Mouse (Mus musculus) embryonic fibroblast, embryonic 13.5 days (primary cell): ENCODE data around the gene Clec2h. TPM values are rescaled to one million over a fixed set of nuclear protein-coding genes. Genes with fewer than 3 reads are reported as not detected.
"Not testable (repeated sequence)": the region's sequence is repeated elsewhere in the genome, so short reads cannot be mapped to it uniquely, and the experiment has no call there.

Experiments used
- H3K27ac ChIP-seq: 2 replicates; pipeline ENCODE4 v1.5.1; 2012; ENCODE audit warnings: low read length, control low read depth, inconsistent platforms; ENCODE audit not compliant: insufficient read depth
- H3K4me1 ChIP-seq: 2 replicates; pipeline ENCODE4 v1.6.1; 2011; ENCODE audit warnings: low read length; ENCODE audit not compliant: control insufficient read depth, insufficient read depth
- H3K4me3 ChIP-seq: 2 replicates; pipeline ENCODE4 v1.5.1; 2011; ENCODE audit warnings: mild to moderate bottlenecking, control low read depth, low read length; ENCODE audit not compliant: insufficient read depth
- CTCF ChIP-seq: IDR thresholded peaks from 2 replicates; pipeline ENCODE4 v1.5.1; 2011; ENCODE audit warnings: mild to moderate bottlenecking, control low read depth, low read length, moderate library complexity, borderline replicate concordance; ENCODE audit not compliant: insufficient read depth
- POLR2A ChIP-seq: IDR thresholded peaks from 2 replicates; pipeline ENCODE4 v1.6.1; 2011; ENCODE audit warnings: low read depth, mild to moderate bottlenecking, control low read depth, low read length, moderate library complexity
- polyA plus RNA-seq: library from polyadenylated mRNA; stranded (reverse); fragments of >200 nt; gene quantifications from 2 replicates; pipeline ENCODE4 v1.2.4, GENCODE M21; 2011; ENCODE audit warnings: low read depth; ENCODE audit not compliant: missing spikeins, insufficient read length

Gene Clec2h
- not detected in 2 replicates for polyA plus RNA-seq

DNA sequence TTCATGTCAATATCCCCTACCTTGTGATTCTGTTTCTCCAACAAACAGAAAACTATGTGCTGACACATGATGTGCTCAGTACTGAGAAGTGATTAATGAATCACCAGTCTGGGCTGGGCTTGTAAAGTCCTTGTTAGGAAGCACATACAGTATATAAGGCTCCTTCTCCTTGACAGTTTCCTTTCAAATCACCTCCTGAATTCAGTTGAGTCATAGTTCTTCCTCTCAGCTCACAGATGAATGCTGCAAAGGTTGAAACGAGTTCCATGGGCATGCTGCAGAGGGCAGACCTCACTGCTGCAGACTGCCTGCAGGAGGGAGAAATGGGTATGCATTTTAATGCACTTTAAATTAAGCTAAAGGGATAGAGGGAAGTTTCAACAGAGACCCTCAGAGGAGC is at the start of gene Clec2h:
TSS of gene Clec2h (plus strand) at position 180 of the 400 bp plus-strand sequence.
- no peaks in the 10 kb centered on the region for H3K4me1 ChIP-seq
- TF ChIP-seq POLR2A (no peak), CTCF (peak; percentile 56; the same call in 1 of the 2 replicates)
- no peak within 1 kb of the TSS for H3K27ac ChIP-seq
- no peak within 1 kb of the TSS for H3K4me3 ChIP-seq

DNA sequence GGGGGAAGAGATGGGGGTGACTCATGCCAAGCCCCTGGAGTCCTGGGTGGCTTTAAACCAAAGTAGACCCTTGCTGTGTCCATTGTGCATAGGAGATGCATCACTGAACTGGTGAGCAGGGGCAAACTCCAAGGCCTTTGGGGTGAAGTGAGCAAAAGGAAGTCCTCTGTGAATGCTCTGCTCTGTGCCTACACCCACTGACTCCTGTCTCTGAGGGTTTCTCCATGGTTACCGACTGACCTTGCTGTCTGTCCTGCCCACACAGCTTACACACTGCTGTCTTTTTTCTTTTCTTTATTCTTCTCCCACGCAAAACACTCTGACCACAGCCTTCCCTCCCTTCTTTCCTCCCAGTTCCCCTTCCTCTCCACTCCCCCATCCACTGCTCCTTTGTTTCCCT is 39.5 kb upstream of the Clec2h start:
- Histone ChIP-seq H3K4me3 (no peak overlapping the region), H3K27ac (no peak overlapping the region), H3K4me1 (no peaks in the 10 kb centered on the region)
- TF ChIP-seq POLR2A (no peak), CTCF (no peak)

DNA sequence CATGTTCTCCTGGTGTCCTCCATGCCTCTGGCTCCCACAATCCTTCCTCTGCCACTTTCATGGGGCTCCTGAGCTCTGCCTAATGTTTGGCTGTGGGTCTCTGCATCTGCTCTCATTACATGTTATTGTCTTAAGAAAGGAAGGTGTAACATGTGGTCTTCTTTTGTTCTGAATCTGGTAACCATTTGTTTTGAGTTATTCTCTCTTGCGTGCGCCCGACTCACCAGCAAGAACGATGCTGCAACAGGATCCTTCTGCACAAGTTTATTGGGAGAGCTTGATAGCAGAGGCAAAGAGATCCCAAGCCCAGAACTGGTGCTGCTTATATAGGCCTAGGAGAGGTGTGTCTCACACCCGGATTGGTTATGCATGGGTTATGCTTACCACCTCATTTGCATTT is 38.8 kb upstream of the Clec2h start, which contains the start of gene Klrb1a:
TSS of gene Klrb1a (minus strand) at position 101 of the 400 bp plus-strand sequence.
- H3K4me1 ChIP-seq, H3K27ac ChIP-seq, H3K4me3 ChIP-seq: not testable (repeated sequence)

DNA sequence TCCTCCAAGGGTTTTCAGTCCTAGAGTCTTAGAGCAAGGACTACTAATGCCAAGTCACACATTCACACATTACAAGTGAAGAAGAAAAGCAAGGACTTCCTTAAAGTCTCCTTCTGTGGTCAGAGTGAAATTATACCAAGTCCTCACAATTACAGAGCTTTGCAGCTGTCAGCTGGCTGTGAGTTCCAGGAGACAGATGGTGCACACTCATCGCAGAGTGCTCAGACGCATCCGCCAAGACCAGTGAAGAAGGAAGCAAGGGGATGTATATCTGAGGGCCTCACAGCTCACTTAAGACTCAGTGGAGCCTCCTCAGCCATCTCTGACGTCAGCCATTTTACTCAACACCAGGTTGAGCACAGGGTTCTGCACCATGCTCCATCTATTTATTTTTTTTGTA is 37.8 kb upstream of the Clec2h start:
- TF ChIP-seq POLR2A (no peak), CTCF (no peak)
- Histone ChIP-seq H3K27ac (no peak overlapping the region), H3K4me3 (no peak overlapping the region), H3K4me1 (no peaks in the 10 kb centered on the region)

DNA sequence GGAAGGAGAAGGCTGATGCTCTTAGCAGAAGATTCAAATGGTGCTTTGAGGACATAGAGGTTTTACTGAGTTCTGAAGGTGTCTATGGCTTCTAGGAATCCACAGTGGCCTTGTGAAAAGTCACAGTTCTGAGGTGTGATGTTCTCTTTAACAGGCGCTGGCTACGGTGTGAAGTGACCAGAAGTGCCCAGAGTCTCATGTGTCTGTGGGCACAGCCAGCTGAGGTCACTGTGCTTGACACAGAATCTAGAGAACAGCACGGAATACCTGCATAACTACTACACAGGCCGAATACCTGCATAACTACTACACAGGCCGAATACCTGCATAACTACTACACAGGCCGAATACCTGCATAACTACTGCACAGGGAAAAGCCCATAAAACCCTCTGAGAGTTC is 36.9 kb upstream of the Clec2h start:
- H3K27ac ChIP-seq, H3K4me3 ChIP-seq, H3K4me1 ChIP-seq: not testable (repeated sequence)

DNA sequence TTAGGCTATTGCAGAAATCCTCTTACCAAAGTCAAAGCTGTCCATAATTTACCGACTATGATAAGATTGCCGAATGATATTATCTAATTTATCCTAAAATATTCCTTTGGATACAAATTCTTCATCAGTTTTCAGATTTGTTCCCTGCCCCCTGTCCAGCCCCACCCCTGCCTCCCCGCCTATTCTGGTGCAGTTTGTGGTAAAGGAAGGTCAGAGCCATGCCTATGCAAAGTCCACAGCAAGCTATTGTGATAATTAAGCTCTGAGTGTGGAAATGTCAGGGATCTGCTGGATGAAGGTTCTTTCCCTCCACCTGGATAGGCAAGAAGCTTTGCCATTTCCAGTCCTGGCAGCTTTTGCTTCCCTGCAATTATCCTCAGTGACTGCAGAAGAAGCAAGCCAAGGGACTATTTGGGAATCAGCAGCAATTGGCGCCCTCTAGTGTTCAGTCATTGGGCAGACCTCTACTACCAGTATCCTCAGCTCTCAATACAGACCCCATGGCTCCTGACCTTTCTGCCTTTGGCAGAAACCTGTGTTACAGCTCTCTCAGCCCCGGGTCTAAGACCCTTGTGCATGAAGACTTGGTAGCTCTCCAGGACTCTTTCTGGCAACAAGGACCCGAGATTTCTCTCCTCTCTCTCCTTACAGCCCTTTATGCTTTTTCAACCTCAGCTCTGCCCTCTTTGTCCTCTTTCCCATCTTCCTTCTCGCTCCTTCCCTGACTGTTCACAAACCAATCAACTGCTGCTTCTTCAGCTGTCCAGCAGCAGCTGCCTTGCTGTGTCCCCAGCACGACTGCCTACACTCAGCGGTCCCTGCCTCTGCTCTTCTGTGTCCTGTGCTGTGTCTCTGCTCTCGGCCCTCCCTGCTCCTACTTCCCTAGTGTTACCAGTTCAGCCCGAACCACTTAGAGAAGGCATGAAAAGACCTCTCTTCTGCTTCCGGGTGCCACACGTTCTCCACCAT is 32.1 kb upstream of the Clec2h start:
- not testable (repeated sequence) for H3K4me1 ChIP-seq, H3K4me3 ChIP-seq, H3K27ac ChIP-seq

DNA sequence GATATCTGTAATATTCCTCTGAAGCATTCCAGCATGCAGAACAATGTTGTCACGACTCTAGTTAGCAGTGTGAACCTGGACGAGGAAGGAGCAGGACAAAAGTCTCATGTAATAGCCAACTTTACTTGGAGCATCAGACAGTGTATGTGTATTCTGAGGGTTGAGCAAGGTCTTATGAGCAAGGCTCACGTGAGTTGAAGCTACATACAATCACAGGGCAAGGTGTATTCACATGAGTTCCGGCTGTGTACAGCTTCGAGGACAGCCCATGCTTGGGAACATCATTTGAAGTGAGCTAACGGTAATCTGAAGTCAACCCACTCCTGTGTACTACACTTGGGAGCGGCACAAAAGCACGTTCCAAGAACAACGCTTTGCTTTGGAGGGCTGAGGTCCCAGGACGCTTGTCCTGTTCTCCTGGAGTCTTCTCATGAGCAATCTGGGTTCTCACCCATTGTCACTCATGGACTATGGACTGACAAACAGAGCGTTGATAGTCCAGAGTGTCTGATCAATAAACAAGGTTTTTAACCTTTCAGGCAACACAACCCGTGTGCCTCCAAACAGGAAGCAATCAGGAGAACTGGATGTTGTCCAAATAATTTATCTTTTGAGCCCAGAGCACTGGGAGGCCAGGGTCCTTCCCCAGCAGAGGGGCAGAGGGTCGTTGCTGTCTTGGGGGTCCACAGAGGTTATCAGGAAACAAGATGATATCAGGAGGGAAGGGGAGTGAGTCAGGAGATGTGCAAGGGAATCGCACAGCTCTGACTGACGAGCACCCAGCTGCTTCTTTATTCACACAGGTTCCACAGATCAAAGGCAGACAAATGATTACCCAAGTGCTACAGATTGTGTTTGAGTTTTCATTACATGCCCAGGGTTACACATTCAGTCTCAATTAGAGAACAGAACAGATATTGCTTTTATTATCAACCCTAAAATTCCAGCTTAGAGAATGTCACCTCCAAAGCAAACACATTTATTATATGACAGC is 31.0 kb upstream of the Clec2h start:
- H3K4me1 ChIP-seq, H3K27ac ChIP-seq, H3K4me3 ChIP-seq: not testable (repeated sequence)

DNA sequence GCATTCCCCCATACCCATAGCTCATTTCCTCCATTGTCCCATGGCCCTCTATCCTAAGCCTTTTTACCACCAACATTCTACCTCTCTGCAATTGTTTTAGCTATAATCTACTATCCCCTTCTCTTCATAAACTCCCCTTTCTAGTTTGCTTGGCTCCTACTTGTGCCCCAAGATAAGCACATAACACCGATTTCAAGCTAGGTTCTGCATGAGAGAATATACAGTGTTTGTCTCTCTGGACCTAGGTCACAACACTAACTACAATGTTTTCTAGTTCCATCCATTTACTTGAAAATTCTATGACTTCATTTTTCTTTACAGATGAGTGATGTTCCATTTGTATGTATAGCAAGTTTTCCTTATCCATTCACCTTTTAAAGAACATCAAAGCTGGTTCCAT is 21.5 kb upstream of the Clec2h start:
- Histone ChIP-seq H3K4me3 (no peak overlapping the region), H3K4me1 (no peaks in the 10 kb centered on the region), H3K27ac (no peak overlapping the region)
- no peak for TF ChIP-seq POLR2A
- TF ChIP-seq CTCF = no peak

DNA sequence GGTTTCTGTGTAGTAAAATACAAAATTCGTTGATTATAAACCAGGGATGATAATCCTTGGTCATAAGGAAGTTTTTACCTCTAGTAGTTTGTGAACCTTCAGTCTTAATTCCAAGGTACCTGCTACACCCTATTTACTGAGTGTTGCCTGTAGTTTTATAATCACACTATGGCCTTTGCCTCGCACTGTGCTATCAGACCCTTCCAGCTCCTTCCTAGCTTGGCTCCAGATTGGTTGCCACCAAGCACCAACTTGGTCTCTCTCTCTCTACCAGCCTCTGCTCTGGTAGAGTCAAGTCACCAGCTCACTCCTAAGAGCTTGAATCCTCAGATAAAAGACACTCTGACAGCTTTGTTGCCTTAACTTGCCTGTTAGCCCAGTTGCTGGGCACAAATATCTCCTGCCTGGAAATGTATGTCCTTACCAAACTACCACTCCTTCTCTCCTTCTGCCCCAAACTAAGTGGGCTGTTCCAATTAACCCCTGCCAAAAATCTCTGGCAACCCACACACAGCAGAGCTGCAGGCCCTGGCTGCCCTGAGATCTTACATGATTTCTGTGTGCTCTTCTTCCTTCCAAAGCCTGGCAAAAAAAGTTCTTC is 21.0 kb upstream of the Clec2h start:
- Histone ChIP-seq H3K4me1 (no peaks in the 10 kb centered on the region), H3K4me3 (no peak overlapping the region), H3K27ac (no peak overlapping the region)
- TF ChIP-seq POLR2A (no peak), CTCF (no peak)

DNA sequence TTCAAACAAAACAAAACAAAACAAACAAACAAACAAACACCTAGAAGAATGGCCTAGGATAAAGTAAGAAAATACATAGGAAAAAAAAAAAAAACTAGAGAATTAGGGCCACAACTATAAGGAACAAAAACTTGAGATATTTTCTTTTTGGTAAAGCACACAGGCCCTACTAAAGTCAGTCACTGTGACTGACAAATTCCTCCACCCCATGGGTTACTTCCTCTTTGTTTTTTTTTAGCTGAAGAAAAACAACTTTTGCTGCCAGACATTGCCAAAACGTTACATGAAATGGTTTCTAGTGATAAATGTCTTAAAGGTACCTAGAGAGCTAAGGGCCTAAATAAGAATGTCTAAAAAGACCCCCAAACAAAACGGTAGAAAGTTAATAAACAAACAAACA is 18.2 kb upstream of the Clec2h start:
- H3K4me1 ChIP-seq = no peaks in the 10 kb centered on the region
- TF ChIP-seq POLR2A (no peak), CTCF (no peak)
- H3K27ac ChIP-seq = no peak overlapping the region
- H3K4me3 ChIP-seq = no peak overlapping the region

DNA sequence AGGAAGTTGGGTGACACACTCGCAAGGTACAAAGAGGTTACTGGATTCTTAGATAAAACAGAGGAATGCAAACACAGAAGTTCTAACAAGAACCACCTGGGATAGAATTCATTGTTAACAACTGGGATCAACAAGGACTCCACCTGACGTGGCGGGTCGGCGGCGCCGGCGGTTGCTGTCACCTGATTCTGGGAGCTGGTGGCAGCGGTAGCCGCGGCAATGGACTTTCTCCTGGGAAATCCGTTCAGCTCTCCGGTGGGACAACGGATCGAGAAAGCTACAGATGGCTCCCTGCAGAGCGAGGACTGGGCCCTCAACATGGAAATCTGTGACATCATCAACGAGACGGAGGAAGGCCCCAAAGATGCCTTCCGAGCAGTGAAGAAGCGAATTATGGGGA is 17.5 kb upstream of the Clec2h start:
- H3K4me3 ChIP-seq, H3K27ac ChIP-seq, H3K4me1 ChIP-seq: not testable (repeated sequence)

DNA sequence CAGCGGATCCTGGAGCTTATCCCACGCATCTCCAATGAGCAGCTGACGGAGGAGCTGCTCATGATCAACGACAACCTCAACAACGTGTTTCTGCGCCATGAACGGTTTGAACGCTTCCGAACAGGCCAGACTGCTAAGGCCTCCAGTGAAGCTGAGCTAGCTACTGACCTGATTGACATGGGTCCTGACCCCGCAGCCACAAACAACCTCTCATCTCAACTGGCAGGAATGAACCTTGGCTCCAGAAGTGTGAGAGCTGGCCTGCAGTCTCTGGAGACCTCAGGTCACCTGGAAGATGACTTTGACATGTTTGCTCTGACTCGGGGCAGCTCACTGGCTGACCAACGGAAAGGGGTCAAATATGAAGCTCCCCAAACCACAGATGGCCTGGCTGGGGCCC is 16.5 kb upstream of the Clec2h start:
- not testable (repeated sequence) for H3K27ac ChIP-seq, H3K4me3 ChIP-seq, H3K4me1 ChIP-seq
